Comparison of ENCODE assay signal across 23 mouse cellular contexts in the genomic region with DNA sequence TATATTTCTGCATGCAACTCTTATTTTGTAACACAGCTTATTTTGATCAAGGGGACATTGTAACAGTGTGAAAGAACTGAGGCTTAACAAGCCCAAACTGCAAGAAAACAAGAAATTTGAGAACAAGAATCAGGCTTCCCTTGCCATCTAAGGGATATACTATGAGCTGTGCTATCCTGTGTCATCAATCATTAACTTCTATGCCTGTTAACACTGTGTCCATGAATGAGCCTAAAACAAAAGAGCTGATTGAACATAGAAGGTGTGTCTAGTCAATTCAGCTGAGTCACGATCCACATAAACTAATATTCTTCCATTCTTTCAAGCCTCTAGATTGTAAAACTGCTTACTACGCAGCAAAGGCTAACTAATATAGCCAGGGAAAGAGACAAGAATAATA.
A peak's percentile ranks its signal among the peaks of the same experiment; 100 is the strongest.
DNase-seq lines count a peak whose midpoint lies in the region; ATAC-seq and TF ChIP-seq lines count a peak whose summit lies in the region.
"Had no signal": no experiment of that assay in that cellular context is flagged by ENCODE, and none has a peak within 500 bp of the region (broad histone marks: within the 10 kb centered on the region; RNA-seq: fewer than 3 reads in every experiment).

No protein-coding gene starts in this region.

- WGBS in kidney, embryonic 16.5 days, result 81% methylated on average over 2 of the region's 2 CpGs
- WGBS in intestine, embryonic 15.5 days, result 70% methylated on average over 2 of the region's 2 CpGs
- 34% methylated on average over 2 of the region's 2 CpGs for WGBS in intestine, postnatal 0 days
- WGBS in hindbrain, embryonic 11.5 days, result 73% methylated on average over 2 of the region's 2 CpGs
- WGBS in hindbrain, postnatal 0 days, result 74% methylated on average over 2 of the region's 2 CpGs

- H3K9me3 ChIP-seq in kidney, embryonic 16.5 days (ENCODE audit: low read length), result no peaks in the 10 kb centered on the region
- no peaks in the 10 kb centered on the region for H3K9me3 ChIP-seq in intestine, embryonic 15.5 days
- no peaks in the 10 kb centered on the region for H3K9me3 ChIP-seq in intestine, postnatal 0 days (ENCODE audit: control insufficient read depth)
- H3K9me3 ChIP-seq in hindbrain, embryonic 11.5 days (ENCODE audit: control insufficient read depth, low read length), result no peaks in the 10 kb centered on the region; the same call in 1 of the 2 replicates
- H3K9me3 ChIP-seq in hindbrain, postnatal 0 days (ENCODE audit: low read length), result no peaks in the 10 kb centered on the region
- H3K9me3 ChIP-seq: embryonic facial prominence, embryonic 13.5 days; embryonic facial prominence, embryonic 15.5 days; forebrain, embryonic 10.5 days; forebrain, embryonic 12.5 days had no signal

- TF ChIP-seq CTCF in intestine, postnatal 0 days (IDR thresholded peaks at IDR 0.05; ENCODE audit: low read depth), result no peak
- no peak for TF ChIP-seq CTCF in hindbrain, postnatal 0 days (IDR thresholded peaks at IDR 0.05; ENCODE audit: low read depth)

- H3K4me1 ChIP-seq in kidney, embryonic 16.5 days (ENCODE audit: insufficient read depth, low read length), result peaks cover 7% of the 10 kb centered on the region; the same call in 1 of the 2 replicates
- H3K4me1 ChIP-seq in intestine, embryonic 15.5 days (replicated peaks), result no peaks in the 10 kb centered on the region
- no peaks in the 10 kb centered on the region for H3K4me1 ChIP-seq in intestine, postnatal 0 days (replicated peaks; ENCODE audit: control insufficient read depth, insufficient read depth, low read length)
- H3K4me1 ChIP-seq in hindbrain, embryonic 11.5 days (replicated peaks; ENCODE audit: control insufficient read depth, insufficient read depth, low read length), result peaks cover 6% of the 10 kb centered on the region; the same call in 1 of the 2 replicates
- no peaks in the 10 kb centered on the region for H3K4me1 ChIP-seq in hindbrain, postnatal 0 days (ENCODE audit: insufficient read depth, low read length)

- no peak overlapping the region for H3K4me3 ChIP-seq in kidney, embryonic 16.5 days (ENCODE audit: low read length)
- H3K4me3 ChIP-seq in intestine, embryonic 15.5 days (replicated peaks), result no peak overlapping the region
- no peak overlapping the region for H3K4me3 ChIP-seq in intestine, postnatal 0 days (ENCODE audit: low read depth, low read length)
- H3K4me3 ChIP-seq in hindbrain, embryonic 11.5 days (ENCODE audit: low read depth, low read length), result no peak overlapping the region
- H3K4me3 ChIP-seq in hindbrain, postnatal 0 days (ENCODE audit: low read length), result no peak overlapping the region
- H3K4me3 ChIP-seq: embryonic facial prominence, embryonic 13.5 days; embryonic facial prominence, embryonic 15.5 days; erythroblast, embryonic 14.5 days; forebrain, embryonic 10.5 days; forebrain, embryonic 12.5 days had no signal

- no peak overlapping the region for H3K9ac ChIP-seq in kidney, embryonic 16.5 days (replicated peaks; ENCODE audit: low read length)
- H3K9ac ChIP-seq in intestine, embryonic 15.5 days, result no peak overlapping the region
- no peak overlapping the region for H3K9ac ChIP-seq in intestine, postnatal 0 days (ENCODE audit: low read depth, low read length)
- H3K9ac ChIP-seq in hindbrain, embryonic 11.5 days (ENCODE audit: low read depth, low read length), result no peak overlapping the region
- H3K9ac ChIP-seq in hindbrain, postnatal 0 days (replicated peaks; ENCODE audit: low read length), result no peak overlapping the region
- H3K9ac ChIP-seq: embryonic facial prominence, embryonic 13.5 days; embryonic facial prominence, embryonic 15.5 days; forebrain, embryonic 12.5 days had no signal

- no peaks in the 10 kb centered on the region for H3K36me3 ChIP-seq in kidney, embryonic 16.5 days (ENCODE audit: insufficient read depth, low read length)
- no peaks in the 10 kb centered on the region for H3K36me3 ChIP-seq in intestine, embryonic 15.5 days
- H3K36me3 ChIP-seq in intestine, postnatal 0 days (ENCODE audit: control insufficient read depth, insufficient read depth), result no peaks in the 10 kb centered on the region
- H3K36me3 ChIP-seq in hindbrain, embryonic 11.5 days (ENCODE audit: control insufficient read depth, insufficient read depth, low read length), result no peaks in the 10 kb centered on the region
- H3K36me3 ChIP-seq in hindbrain, postnatal 0 days (ENCODE audit: insufficient read depth, low read length), result no peaks in the 10 kb centered on the region
- H3K36me3 ChIP-seq: embryonic facial prominence, embryonic 13.5 days; embryonic facial prominence, embryonic 15.5 days; forebrain, embryonic 10.5 days; forebrain, embryonic 12.5 days had no signal

- peak; percentile 57; the same call in 1 of the 2 replicates for ATAC-seq in kidney, embryonic 16.5 days (ENCODE audit: low FRiP score, low TSS enrichment)
- ATAC-seq in intestine, embryonic 15.5 days, result peak; percentile 100
- ATAC-seq in intestine, postnatal 0 days, result peak; percentile 100
- ATAC-seq in hindbrain, embryonic 11.5 days (ENCODE audit: low FRiP score), result no peak
- ATAC-seq in hindbrain, postnatal 0 days, result no peak
- ATAC-seq: forebrain, embryonic 14.5 days had no signal

- H3K27ac ChIP-seq in kidney, embryonic 16.5 days (ENCODE audit: low read length), result no peak overlapping the region
- no peak overlapping the region for H3K27ac ChIP-seq in intestine, embryonic 15.5 days
- H3K27ac ChIP-seq in intestine, postnatal 0 days (ENCODE audit: low read depth, low read length), result no peak overlapping the region
- no peak overlapping the region for H3K27ac ChIP-seq in hindbrain, embryonic 11.5 days (ENCODE audit: low read depth, low read length)
- H3K27ac ChIP-seq in hindbrain, postnatal 0 days, result no peak overlapping the region
- H3K27ac ChIP-seq: embryonic facial prominence, embryonic 13.5 days; embryonic facial prominence, embryonic 15.5 days; forebrain, embryonic 10.5 days; forebrain, embryonic 12.5 days had no signal

- H3K27me3 ChIP-seq in kidney, embryonic 16.5 days (ENCODE audit: insufficient read depth, low read length), result no peaks in the 10 kb centered on the region
- H3K27me3 ChIP-seq in intestine, embryonic 15.5 days (replicated peaks), result no peaks in the 10 kb centered on the region
- H3K27me3 ChIP-seq in intestine, postnatal 0 days (replicated peaks; ENCODE audit: control insufficient read depth, insufficient read depth, low read length), result no peaks in the 10 kb centered on the region
- H3K27me3 ChIP-seq in hindbrain, embryonic 11.5 days (ENCODE audit: control insufficient read depth, insufficient read depth, low read length), result no peaks in the 10 kb centered on the region
- H3K27me3 ChIP-seq in hindbrain, postnatal 0 days (ENCODE audit: insufficient read depth, low read length), result no peaks in the 10 kb centered on the region
- H3K27me3 ChIP-seq: embryonic facial prominence, embryonic 13.5 days; embryonic facial prominence, embryonic 15.5 days; forebrain, embryonic 12.5 days had no signal

- H3K4me2 ChIP-seq in kidney, embryonic 16.5 days (replicated peaks; ENCODE audit: low read depth, low read length), result no peak overlapping the region
- H3K4me2 ChIP-seq in intestine, embryonic 15.5 days (replicated peaks), result no peak overlapping the region
- H3K4me2 ChIP-seq in intestine, postnatal 0 days (replicated peaks; ENCODE audit: low read depth), result no peak overlapping the region
- no peak overlapping the region for H3K4me2 ChIP-seq in hindbrain, embryonic 11.5 days (replicated peaks; ENCODE audit: low read depth, low read length)
- H3K4me2 ChIP-seq in hindbrain, postnatal 0 days (ENCODE audit: low read depth, low read length), result no peak overlapping the region
- H3K4me2 ChIP-seq: embryonic facial prominence, embryonic 13.5 days; embryonic facial prominence, embryonic 15.5 days; forebrain, embryonic 12.5 days had no signal

- no peak for DNase-seq in kidney, postnatal 14 days
- no peak for DNase-seq in hindbrain, embryonic 11.5 days (ENCODE audit: low spot score)
- DNase-seq in liver, result no peak
- DNase-seq in hindbrain, postnatal 0 days (ENCODE audit: low spot score), result no peak
- DNase-seq: adrenal gland, adult 2 months; adrenal gland, postnatal 10 days; adrenal gland, postnatal 25 days; cerebellum, adult 11 months; cerebellum, adult 18-20 months; cerebellum, adult 8-10 months; cerebellum, adult 9-11 months; cerebellum, postnatal 14 days; cerebellum, postnatal 36 days; embryo, embryonic 11 days had no signal

Comparison
In these comparisons a context has a peak if more than half of its experiments do, and no peak if none do; other contexts are left out.
1. ATAC-seq: peak in kidney, embryonic 16.5 days (single experiment), intestine, embryonic 15.5 days (single experiment) and intestine, postnatal 0 days (single experiment); none in hindbrain, embryonic 11.5 days (single experiment) and hindbrain, postnatal 0 days (single experiment).